Mouse (Mus musculus) forebrain, embryonic 14.5 days (tissue): ENCODE measurements at regions not wholly inside any gene's neighbourhood (a gene's known extent, or its start where the extent isn't known, plus 50 kb on each side); places are given as distances from the start of the nearest gene placed in this dataset.

Source experiments
- ATAC-seq: fragments of 200-750 bp; cut with Nextera tagmentation; 2 replicates; pipeline ENCODE4 v1.8.0; 2017; ENCODE audit warnings: mild to moderate bottlenecking, moderate library complexity
- DNase-seq: peaks from one replicate; pipeline ENCODE4 v3.0.0-alpha.2; 2015; ENCODE audit warnings: low spot score
- H3K27ac ChIP-seq: fragments of 300-500 bp; sonication (generic); 2 replicates; pipeline ENCODE4 v1.5.1; 2014; ENCODE audit warnings: low read depth, mild to moderate bottlenecking, control low read depth, low read length, moderate library complexity
- H3K27me3 ChIP-seq: fragments of 300-500 bp; sonication (generic); replicated peaks from 2 replicates; pipeline ENCODE4 v1.6.1; 2014; ENCODE audit warnings: low read length, control low read depth, mixed read lengths; ENCODE audit not compliant: control insufficient read depth, insufficient read depth
- H3K36me3 ChIP-seq: fragments of 300-500 bp; sonication (generic); 2 replicates; pipeline ENCODE4 v1.6.1; 2014; ENCODE audit warnings: low read length, control low read depth; ENCODE audit not compliant: control insufficient read depth, insufficient read depth
- H3K4me1 ChIP-seq: fragments of 300-500 bp; sonication (generic); 2 replicates; pipeline ENCODE4 v1.6.1; 2014; ENCODE audit warnings: antibody characterized with exemption, low read length, control low read depth; ENCODE audit not compliant: control insufficient read depth, insufficient read depth
- H3K4me2 ChIP-seq: fragments of 300-500 bp; sonication (generic); 2 replicates; pipeline ENCODE4 v1.6.1; 2014; ENCODE audit warnings: mild to moderate bottlenecking, control low read depth, low read length
- H3K4me3 ChIP-seq: fragments of 300-500 bp; sonication (generic); 2 replicates; pipeline ENCODE4 v1.5.1; 2014; ENCODE audit warnings: low read depth, low read length, control low read depth
- H3K9ac ChIP-seq: fragments of 300-500 bp; sonication (generic); 2 replicates; pipeline ENCODE4 v1.6.1; 2014; ENCODE audit warnings: mild to moderate bottlenecking, low read length, control low read depth, moderate library complexity
- H3K9me3 ChIP-seq: fragments of 300-500 bp; sonication (generic); replicated peaks from 2 replicates; pipeline ENCODE4 v1.6.1; 2016; ENCODE audit warnings: low read length, control low read depth, mixed read lengths; ENCODE audit not compliant: control insufficient read depth
- WGBS: fragments of 180-500 bp; shearing (Covaris S2); extraction: QIAGEN DNeasy Blood & Tissue Kit; methylation state at CpG from one replicate; pipeline ENCODE4 v1.1.7; 2014; 5-methylcytosine and 5-hydroxymethylcytosine counted together

- no peak for ATAC-seq
- no peaks in the 10 kb centered on the region for H3K27me3 ChIP-seq
- no peaks in the 10 kb centered on the region for H3K9me3 ChIP-seq
- H3K9ac ChIP-seq = no peak overlapping the region
- 97% methylated on average over 6 of the region's 6 CpGs for WGBS
- no peak for DNase-seq
- H3K36me3 ChIP-seq = no peaks in the 10 kb centered on the region
- H3K4me3 ChIP-seq = no peak overlapping the region
- no peak overlapping the region for H3K27ac ChIP-seq
- H3K4me1 ChIP-seq = peaks cover 14% of the 10 kb centered on the region
- H3K4me2 ChIP-seq = no peak overlapping the region
These were observed 96.4 kb upstream of the Id4 start for GRCm38 (mm10) chr13:48164586-48164985.

- peak; percentile 10 for DNase-seq
These were observed 95.2 kb upstream of the Id4 start for GRCm38 (mm10) chr13:48165838-48166237.

GRCm38 (mm10) chr13:48167976-48168375 is 93.1 kb upstream of the Id4 start:
- no peaks in the 10 kb centered on the region for H3K36me3 ChIP-seq
- no peak overlapping the region for H3K4me2 ChIP-seq
- no peaks in the 10 kb centered on the region for H3K27me3 ChIP-seq
- no peak overlapping the region for H3K4me3 ChIP-seq
- H3K4me1 ChIP-seq = peaks cover 31% of the 10 kb centered on the region
- peak overlapping the region; percentile 40; the same call in 1 of the 2 replicates for H3K27ac ChIP-seq
- WGBS = 19% methylated on average over 8 of the region's 8 CpGs
- ATAC-seq (no peak), DNase-seq (peak; percentile 52)
- H3K9ac ChIP-seq = no peak overlapping the region
- no peaks in the 10 kb centered on the region for H3K9me3 ChIP-seq

More at GRCm38 (mm10) chr13:48165838-48166237, 95.2 kb upstream of the Id4 start:
- Histone ChIP-seq H3K4me3 (no peak overlapping the region), H3K4me2 (no peak overlapping the region), H3K27me3 (no peaks in the 10 kb centered on the region), H3K27ac (no peak overlapping the region), H3K4me1 (peaks cover 15% of the 10 kb centered on the region), H3K9me3 (no peaks in the 10 kb centered on the region), H3K9ac (no peak overlapping the region), H3K36me3 (no peaks in the 10 kb centered on the region)
- no peak for ATAC-seq
- WGBS = 100% methylated on average over 1 of the region's 1 CpGs

GRCm38 (mm10) chr13:48171309-48171953 is 89.6 kb upstream of the Id4 start:
- WGBS = 9% methylated on average over 16 of the region's 16 CpGs
- H3K4me1 ChIP-seq = peaks cover 31% of the 10 kb centered on the region
- H3K9me3 ChIP-seq = no peaks in the 10 kb centered on the region
- peak overlapping the region; percentile 73 for H3K27ac ChIP-seq
- ATAC-seq (peak; percentile 86), DNase-seq (peak; percentile 74)
- peak overlapping the region; percentile 2; the same call in 1 of the 2 replicates for H3K9ac ChIP-seq
- H3K4me2 ChIP-seq = peak overlapping the region; percentile 27
- no peak overlapping the region for H3K4me3 ChIP-seq
- no peaks in the 10 kb centered on the region for H3K27me3 ChIP-seq
- no peaks in the 10 kb centered on the region for H3K36me3 ChIP-seq

- Histone ChIP-seq H3K4me1 (peaks cover 29% of the 10 kb centered on the region), H3K27me3 (no peaks in the 10 kb centered on the region), H3K36me3 (no peaks in the 10 kb centered on the region), H3K4me3 (no peak overlapping the region), H3K27ac (peak overlapping the region; percentile 73), H3K9ac (0 out of 2 replicates have a peak overlapping the region, but pooled peaks have one; percentile 2), H3K4me2 (peak overlapping the region; percentile 27; the same call in 1 of the 2 replicates), H3K9me3 (no peaks in the 10 kb centered on the region)
- 3% methylated on average over 3 of the region's 3 CpGs for WGBS
- peak; percentile 70 for DNase-seq
- 0 out of 2 replicates have a peak, but pooled peaks have one; percentile 44 for ATAC-seq
These were observed 89.0 kb upstream of the Id4 start for GRCm38 (mm10) chr13:48171994-48172393.

- Histone ChIP-seq H3K4me1 (no peaks in the 10 kb centered on the region), H3K9me3 (no peaks in the 10 kb centered on the region), H3K36me3 (no peaks in the 10 kb centered on the region), H3K9ac (no peak overlapping the region), H3K27me3 (no peaks in the 10 kb centered on the region), H3K4me2 (no peak overlapping the region), H3K4me3 (no peak overlapping the region), H3K27ac (no peak overlapping the region)
- ATAC-seq (no peak), DNase-seq (no peak)
- WGBS = 87% methylated on average over 2 of the region's 2 CpGs
These were observed 68.6 kb upstream of the Id4 start for GRCm38 (mm10) chr13:48192476-48192875.

GRCm38 (mm10) chr13:48193942-48194341 is 67.1 kb upstream of the Id4 start:
- H3K4me3 ChIP-seq = no peak overlapping the region
- no peaks in the 10 kb centered on the region for H3K9me3 ChIP-seq
- ATAC-seq = no peak
- H3K36me3 ChIP-seq = no peaks in the 10 kb centered on the region
- no peak overlapping the region for H3K4me2 ChIP-seq
- WGBS = 89% methylated on average over 5 of the region's 5 CpGs
- H3K27me3 ChIP-seq = no peaks in the 10 kb centered on the region
- DNase-seq = no peak
- H3K4me1 ChIP-seq = no peaks in the 10 kb centered on the region
- no peak overlapping the region for H3K9ac ChIP-seq
- no peak overlapping the region for H3K27ac ChIP-seq

GRCm38 (mm10) chr13:48207824-48208223 is 53.2 kb upstream of the Id4 start:
- Histone ChIP-seq H3K4me2 (no peak overlapping the region), H3K4me3 (no peak overlapping the region), H3K9me3 (no peaks in the 10 kb centered on the region), H3K27ac (no peak overlapping the region), H3K4me1 (no peaks in the 10 kb centered on the region), H3K9ac (no peak overlapping the region), H3K27me3 (no peaks in the 10 kb centered on the region), H3K36me3 (no peaks in the 10 kb centered on the region)
- no peak for DNase-seq
- 8% methylated on average over 4 of the region's 4 CpGs for WGBS
- ATAC-seq = no peak
